Mouse (Mus musculus): ENCODE measurements around the gene Serpina3m. TPM values are rescaled to one million over a fixed set of nuclear protein-coding genes. Genes with fewer than 3 reads are reported as not detected.
A peak's percentile ranks its signal among the peaks of the same experiment; 100 is the strongest.
"Not testable (repeated sequence)": the region's sequence is repeated elsewhere in the genome, so short reads cannot be mapped to it uniquely, and the experiment has no call there.

Serpina3m gene
- not detected for total RNA-seq (2021)
- long read RNA-seq, result 0 reads

DNA sequence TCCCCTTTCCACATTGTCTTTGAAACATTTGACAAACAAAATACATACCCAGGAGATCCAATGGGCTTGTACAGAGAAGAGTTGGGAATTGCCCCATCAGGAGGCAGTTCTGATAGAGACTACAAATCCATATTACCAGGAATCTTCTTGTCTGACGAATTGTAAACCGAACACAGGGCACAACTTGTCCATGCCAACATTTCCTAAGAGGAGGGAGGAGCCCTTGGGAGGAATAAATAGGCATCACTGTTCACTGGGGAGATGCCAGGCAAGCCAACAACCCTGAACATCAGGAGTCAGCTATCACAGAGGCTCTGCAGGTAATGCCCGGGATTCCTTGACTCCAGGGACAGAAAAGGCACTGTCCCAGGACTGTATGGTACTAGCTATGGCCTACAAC lies at the start of gene Serpina3m, which contains the start of gene Serpina3k:
Gene Serpina3m (plus strand): TSS at position 261 of the 400 bp plus-strand sequence.
Gene Serpina3k (plus strand): TSS at position 261 of the 400 bp plus-strand sequence.
- DNase-seq (ENCODE audit: low spot score in 2 of 2), result not testable (repeated sequence)

DNA sequence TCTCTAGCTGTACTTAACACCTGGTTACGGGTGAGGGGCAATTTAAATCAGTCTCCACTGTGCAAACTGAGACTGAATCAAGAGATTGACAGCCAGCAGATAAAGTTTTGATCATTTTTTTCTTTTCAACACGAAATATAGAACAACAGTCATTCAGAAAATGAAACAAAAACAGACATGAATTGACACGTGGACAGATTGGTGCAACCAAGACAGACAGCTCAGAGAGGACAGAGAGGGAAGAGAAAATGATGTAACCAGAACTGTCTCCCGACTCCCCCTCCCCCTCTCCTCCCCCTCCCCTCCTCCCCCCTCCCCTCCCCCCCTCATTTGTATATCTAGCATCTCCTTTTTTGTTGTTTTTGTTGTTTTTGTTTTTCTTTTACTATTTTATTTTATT lies 48.4 kb upstream of the Serpina3m start:
- no peak for DNase-seq (ENCODE audit: low spot score in 2 of 2)

DNA sequence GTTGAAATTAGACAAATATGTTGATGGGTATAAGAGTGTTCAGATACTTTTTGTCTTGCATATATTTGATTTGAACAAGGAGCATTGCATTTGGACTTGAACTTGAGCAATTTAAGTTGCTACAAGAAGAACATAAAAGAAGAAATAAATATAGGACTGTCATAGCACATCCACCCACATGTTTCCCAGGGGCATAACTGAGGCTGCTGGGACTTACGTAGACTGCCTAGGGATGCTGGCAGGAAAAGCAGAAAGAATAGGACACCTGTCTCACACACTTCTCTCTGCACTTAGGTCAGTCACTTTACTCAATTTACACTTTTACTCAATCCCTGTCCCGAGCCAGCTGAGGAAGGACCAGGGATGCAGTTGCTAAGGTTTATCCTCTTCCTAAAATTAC lies 44.3 kb upstream of the Serpina3m start:
- DNase-seq (ENCODE audit: low spot score in 2 of 2), result no peak

DNA sequence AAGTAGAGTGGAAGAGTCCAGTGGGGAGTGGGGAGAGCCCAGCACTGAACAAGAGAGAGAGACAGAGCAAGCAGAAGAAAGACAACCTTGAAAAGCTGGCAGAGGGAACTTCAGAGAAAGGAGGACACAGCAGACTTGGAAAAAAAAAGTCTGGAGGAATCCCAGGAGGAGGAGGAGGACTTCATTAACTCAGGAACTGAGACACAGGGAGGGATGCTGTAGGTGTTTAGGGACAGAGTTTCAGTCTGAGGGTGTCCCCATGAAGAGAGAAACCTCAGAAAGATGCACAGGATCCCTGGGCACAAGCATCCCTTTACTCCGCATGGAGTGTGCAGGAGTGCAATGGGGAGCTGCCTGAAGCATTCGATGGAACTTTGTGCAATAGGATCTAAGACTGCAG lies 40.2 kb upstream of the Serpina3m start:
- no peak for DNase-seq (ENCODE audit: low spot score in 2 of 2)

DNA sequence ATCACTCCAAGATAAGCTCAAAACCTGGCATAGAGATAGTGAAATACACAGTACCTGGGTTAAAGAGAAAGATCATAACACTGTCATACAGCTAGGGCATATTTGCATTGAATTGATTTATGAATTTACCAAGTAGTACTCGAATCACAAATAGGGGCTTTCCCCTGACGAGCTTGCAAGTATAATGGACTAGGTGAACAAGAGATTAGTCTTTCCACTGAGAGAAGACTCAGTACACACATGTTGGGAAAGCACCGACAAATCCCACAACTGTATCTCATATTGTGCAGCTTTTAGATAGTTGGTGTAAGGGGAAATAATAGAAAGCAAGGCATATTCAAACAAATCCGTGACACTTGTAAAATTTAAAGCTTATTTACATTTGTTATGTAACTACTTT lies 32.3 kb upstream of the Serpina3m start:
- no peak for DNase-seq (ENCODE audit: low spot score in 2 of 2)

DNA sequence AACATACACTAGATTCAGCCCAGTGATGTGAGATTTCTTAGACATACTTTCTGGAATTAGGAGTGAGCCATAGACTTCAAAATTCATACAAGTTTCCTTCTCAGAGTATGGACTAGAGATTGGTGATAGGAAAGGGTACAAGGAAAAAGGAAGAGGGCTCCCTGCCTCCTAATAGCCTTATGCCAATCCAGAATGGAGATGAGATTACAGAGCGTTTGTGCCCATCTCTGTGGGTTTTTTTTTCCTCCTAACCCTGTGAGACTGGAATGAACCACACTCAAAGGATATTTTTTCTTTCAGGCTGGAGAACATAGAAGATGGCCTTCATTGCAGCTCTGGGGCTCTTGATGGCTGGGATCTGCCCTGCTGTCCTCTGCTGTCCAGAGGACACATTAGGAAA lies 24.0 kb upstream of the Serpina3m start, which contains the start of gene Serpina3j:
Gene Serpina3j (plus strand): TSS at position 301 of the 400 bp plus-strand sequence.
- DNase-seq (ENCODE audit: low spot score in 2 of 2), result no peak

DNA sequence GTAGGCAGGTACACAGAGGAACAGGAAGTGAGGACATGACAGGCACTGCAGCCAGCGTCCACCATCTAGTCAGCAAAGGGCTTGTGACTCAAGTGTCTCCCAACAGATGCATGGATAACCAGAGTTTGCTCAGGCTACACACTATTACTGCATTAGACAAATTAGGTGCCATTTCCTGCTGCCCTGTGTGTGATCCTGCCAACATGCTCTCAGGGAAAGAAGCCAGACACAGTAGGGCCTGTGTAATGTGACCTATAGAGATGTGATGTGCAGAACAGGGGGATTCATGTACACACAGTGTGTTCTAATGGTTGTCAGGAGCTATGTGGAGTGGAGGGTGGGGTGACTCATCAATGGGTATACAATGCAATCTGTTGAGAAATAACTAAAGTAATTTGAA lies 15.8 kb upstream of the Serpina3m start:
- DNase-seq (ENCODE audit: low spot score in 2 of 2), result no peak

DNA sequence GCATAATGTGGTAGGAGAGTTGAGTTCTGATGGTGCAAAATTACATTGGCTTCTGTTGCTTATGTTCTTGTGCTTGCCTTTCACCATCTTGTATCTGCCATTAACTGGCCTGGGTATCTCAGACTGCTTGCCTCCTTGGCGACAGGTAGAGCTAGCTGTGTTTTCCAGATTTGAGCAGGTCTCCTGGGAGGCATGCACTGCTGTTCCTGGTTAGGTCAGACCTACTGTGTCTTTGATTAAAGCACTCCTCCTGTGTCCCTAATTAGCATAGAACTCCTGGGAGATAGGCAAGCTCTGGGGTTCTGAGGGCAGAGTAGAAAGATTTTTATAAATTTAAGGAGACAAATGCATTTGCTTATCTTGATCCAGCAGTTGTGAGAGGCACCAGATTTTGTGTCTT lies 6.6 kb upstream of the Serpina3m start:
- no peak for DNase-seq (ENCODE audit: low spot score in 2 of 2)

DNA sequence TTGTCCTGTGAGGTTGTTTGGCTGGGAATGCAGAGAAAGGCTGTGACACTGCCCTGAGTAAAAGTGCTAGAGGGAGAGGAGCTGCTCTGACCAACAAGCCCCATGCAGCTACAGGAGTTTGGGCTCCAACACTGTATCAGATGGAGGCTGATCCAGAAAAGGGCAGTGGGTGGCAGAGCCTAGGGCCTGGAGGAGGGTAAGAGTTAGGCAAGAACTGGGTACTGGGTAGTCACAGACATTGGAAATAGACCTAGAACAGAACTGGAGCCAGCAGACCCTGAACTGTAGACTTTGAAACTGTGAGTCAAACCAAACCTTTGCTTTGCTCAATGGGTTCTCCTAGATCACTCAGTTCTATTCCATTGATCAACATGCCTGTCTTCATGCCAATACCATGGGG lies 1.4 kb upstream of the Serpina3m start:
- not testable (repeated sequence) for DNase-seq (ENCODE audit: low spot score in 2 of 2)

DNA sequence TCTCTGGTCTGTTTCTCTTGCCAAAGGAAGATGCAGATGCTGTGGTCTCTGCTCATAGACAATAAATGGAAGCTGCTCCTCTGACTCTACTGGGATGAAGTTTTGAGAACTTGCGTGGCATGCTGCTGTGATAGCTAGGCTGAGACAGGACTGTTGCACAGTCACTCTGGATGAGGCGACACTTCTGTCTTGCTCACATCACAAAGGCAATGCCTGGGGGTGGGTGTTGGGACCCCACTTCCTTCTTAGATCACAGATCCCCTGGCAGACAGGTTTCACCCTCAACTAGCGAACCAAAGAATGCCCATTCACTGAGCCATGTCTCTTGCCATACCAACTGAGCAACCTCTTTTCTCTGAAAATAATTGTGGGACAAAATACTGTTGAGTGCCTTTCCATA lies 419 bp downstream of the Serpina3m start:
- no peak for DNase-seq (ENCODE audit: low spot score in 2 of 2)

DNA sequence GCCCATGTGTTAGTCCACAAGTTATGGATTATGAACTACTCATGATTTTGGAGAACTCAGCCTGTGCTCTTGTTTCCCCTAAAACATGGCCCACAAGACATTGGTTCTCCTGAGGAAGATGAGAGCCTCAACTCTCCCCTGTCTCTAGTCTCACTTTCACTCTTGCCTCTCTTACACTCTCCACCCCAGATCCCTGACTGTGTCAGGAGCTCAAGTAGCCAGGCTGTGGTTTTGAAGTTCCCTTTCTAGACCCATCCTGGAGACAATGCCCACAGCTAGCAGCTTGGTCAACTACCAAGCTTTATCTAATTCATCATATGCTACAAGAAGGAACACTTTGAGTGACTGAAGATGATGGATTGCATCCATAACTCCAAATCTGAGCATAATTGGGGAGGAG lies 4.2 kb downstream of the Serpina3m start:
- DNase-seq (ENCODE audit: low spot score in 2 of 2), result not testable (repeated sequence)

DNA sequence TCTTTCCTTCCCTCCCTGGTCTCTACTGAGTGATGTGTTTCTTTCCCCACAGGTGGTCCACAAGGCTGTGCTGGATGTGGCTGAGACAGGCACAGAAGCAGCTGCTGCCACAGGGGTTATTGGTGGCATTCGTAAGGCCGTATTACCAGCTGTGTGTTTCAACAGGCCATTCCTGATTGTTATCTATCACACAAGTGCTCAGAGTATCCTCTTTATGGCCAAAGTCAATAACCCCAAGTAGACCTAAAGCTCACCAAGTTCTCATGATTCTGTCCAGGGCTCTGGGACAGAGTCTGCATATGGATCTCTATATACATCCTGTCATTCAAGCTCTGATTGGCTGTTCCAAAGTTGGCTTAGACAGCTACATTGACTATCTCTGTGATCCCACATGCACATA lies 6.9 kb downstream of the Serpina3m start:
- DNase-seq (ENCODE audit: low spot score in 2 of 2), result no peak

DNA sequence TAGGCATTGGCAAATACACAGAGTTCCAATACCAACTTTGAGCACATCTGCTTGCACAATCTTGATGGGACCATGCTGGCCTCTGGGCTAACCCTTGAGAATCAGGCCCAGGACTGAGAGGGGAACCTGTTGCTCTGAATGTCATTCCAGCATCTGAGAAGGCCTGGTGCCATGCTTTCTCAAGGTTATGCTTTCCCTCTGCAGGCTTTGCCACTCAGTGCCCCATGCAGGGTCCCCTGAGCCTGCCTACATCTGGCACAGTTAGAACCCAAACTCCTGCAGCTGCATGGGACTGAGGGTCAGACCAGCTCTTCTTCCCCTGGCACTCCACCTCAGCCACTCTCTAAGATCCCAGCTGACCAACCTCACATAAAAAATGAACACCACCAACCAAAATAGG lies 7.4 kb downstream of the Serpina3m start:
- no peak for DNase-seq (ENCODE audit: low spot score in 2 of 2)

DNA sequence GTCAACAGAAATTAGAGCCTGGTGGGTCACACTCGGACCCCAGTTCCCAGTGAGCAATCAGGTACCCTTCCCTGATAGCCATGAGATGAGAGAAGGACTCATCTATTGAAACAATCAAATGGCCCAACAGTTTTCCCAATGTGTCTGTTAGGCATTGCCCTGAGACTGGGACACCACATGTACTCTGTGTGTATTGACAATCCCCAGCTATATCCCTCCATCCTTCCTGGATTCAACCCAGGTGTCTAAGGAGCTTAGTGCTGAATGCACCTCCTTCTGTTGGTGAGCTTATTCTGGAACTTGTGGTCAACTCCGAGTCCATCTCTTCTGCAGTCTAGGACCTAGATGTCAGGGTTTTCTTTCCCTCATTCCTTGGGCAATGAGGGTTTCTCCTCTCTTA lies 8.8 kb downstream of the Serpina3m start:
- no peak for DNase-seq (ENCODE audit: low spot score in 2 of 2)

DNA sequence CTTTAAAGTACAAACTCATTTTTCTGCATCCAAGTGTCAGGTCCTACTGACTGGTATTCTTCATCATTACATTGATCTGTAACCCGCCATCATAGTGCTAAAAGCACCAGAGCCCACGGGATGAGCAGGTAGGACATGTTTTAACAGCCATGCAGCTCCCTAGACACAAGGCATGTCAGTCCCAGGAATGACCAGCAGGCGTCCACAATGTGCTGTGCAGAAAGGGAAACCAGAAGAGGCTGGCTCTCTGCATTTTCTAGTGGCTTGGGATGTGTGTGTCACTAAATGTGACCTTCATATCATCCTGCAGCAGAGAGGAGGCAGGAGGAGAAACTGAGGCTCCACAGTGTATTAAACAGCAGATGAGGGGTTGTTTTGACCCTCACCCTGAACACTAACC lies 13.5 kb downstream of the Serpina3m start:
- DNase-seq (ENCODE audit: low spot score in 2 of 2), result peak; percentile 73 to 75

DNA sequence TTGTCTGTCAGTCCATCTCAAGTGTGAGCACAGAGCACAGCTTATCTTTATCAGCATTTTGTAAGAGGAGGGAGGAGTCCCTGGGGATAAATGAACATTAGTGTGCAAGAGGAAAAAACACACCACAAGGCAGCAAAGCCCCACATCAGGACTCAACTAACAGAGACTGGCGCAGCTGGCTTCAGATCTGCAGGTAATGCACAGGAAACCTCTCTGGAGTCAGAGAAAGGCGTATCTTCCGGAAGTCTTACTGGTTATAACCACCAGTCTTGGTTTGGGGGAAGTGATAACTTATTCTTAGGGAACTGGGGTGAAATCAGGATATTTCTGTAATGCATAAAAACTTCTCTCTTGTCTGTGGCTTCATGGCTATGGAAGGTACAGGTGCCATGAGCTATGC lies 17.7 kb downstream of the Serpina3m start:
- no peak for DNase-seq (ENCODE audit: low spot score in 2 of 2)

DNA sequence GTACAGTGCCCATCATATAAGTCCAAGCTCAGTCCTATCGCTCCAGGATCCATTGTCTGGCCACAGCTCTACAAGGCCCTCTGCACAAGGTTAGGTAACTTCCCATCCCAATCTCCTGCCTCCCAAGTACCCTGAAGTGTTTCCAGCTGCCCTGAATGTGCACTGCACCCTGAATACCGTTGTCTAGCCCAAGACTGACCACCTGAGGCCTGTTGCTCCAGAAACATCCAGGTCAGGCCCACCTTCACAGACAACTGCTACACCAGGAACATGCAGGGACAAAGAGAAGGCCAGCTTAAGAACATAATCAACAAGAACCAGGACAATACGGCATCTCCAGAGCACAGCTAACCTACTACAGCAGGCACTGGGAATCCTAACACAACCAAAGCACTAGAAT lies 31.7 kb downstream of the Serpina3m start:
- DNase-seq (ENCODE audit: low spot score in 2 of 2), result no peak

DNA sequence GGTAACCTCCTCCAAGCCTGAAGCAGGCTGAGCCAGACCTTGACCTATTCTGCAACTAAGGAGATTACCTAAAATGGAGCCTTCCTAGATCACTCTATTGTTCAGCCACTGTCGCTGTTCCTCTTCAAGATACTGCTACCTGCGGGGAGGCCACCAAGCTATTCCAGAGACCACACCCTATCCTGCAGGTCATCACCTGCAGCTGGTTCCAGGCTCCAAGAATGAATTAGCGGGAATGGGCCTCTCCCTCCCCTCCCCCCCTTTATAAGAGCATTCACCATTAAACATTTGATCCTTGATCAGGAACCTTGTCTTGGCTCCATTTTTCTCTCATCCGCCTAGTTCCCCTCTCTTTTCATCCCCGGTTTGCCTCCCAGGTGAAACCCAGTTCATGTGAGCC lies 38.9 kb downstream of the Serpina3m start:
- not testable (repeated sequence) for DNase-seq (ENCODE audit: low spot score in 2 of 2)

DNA sequence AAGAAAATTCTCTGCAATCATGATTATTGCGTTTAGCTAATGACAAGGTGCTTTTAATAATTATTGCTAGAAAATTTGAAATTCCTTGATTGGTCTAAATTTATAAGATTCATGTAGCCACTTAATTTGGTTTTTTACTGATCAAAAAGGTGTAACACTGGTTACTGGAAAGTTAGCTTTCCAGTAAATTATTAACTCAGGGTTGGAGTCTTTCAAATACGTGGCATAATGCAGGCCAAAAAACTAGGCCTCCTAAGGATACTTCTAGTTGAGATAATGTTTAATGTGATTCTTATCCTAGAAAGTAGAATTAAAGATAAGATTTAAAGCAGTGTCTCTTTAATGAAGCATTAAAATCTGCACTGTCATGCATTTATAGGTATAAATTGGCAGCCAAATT lies 40.1 kb downstream of the Serpina3m start:
- DNase-seq (ENCODE audit: low spot score in 2 of 2), result not testable (repeated sequence)

DNA sequence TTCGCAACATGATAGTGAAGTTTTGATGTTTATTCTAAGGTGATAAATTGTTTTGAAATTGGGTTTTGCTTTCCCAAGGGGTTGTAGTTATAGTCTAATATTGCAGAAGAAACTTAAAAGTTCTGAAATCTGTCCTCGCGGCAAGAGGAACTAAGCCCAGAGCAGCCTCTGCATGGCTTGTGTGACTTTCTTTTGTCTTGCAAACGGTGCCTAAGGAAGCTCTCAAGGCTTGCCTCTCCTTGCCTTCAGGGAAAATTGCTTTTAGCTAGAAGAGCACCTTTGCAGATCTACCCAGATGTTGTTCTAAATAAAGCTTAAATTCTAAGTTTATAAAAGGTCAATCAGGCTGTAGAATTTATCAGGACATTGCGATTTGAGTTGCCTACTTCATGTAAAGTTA lies 40.5 kb downstream of the Serpina3m start:
- not testable (repeated sequence) for DNase-seq (ENCODE audit: low spot score in 2 of 2)

DNA sequence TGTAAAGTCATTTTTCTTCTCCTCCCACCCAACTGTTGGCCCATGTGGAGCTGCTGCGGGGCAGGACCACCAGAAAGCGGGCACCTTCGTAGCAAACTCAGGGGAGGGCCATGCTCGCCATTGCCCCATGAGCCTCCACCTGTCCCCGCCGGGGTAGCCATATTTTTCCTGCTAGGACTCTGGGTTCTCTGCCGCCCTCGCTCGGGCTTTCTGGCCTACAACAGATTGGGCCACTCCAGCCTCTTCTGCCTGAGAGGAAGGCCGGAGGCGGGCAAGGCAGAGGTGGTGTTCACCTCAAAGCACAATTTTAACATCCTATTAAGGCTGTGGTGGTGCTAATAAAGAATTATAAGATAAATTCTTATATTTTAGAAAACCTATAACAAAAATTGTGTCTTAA lies 41.6 kb downstream of the Serpina3m start:
- DNase-seq (ENCODE audit: low spot score in 2 of 2), result no peak

DNA sequence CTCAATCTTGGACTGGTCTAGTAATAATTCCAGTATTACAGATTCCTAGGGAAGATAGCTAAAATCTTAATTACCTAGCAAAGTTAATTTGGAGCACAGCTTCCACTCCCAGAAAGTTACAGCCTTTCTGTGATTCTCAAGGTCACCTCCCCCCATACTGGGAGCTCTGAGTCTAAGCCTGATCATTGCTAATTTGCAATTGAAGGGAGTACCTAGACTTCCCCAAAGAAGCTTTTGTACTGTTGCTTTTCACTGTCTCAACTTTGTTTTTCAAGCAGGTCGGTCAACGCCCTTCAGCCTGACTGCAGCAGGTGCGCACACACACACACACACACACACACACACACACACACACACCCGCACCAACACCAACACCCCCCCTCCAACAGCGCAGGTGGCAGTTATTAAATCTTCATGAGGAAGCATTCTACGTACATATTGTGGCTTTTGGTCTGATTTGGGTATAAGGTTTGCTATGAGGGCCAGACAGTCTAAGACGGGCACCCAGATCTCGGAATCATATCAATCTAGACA lies 42.9 kb downstream of the Serpina3m start:
- DNase-seq (ENCODE audit: low spot score in 2 of 2), result not testable (repeated sequence)

DNA sequence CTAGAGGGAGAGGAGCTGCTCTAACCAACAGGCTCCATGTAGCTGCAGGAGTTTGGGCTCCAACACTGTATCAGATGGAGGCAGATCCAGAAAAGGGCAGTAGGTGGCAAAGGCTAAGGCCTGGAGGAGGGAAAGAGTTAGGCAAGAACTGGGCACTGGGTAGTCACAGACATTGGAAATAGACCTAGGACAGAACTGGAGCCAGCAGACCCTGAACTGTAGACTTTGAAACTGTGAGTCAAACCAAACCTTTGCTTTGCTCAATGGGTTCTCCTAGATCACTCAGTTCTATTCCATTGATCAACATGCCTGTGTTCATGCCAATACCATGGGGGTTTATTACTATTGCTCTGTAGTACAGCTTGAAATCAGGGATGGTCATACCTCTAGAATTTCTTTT lies 47.7 kb downstream of the Serpina3m start:
- not testable (repeated sequence) for DNase-seq (ENCODE audit: low spot score in 2 of 2)

DNA sequence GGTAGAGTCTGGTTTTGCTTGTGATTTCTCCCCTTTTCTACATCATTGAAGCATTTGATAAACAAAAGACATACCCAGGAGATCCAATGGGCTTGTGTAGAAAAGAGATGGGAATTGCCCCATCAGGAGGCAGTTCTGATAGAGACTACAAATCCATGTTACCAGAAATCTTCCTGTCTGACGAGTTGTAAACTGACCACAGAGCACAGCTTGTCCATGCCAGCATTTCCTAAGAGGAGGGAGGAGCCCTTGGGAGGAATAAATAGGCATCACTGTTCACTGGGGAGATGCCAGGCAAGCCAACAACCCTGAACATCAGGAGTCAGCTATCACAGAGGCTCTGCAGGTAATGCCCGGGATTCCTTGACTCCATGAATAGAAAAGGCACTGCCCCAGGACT lies 48.6 kb downstream of the Serpina3m start:
- DNase-seq (ENCODE audit: low spot score in 2 of 2), result not testable (repeated sequence)

Data from layer of hippocampus, postnatal 10 days (tissue).